Mouse (Mus musculus) neutrophil, adult 5-6 weeks (primary cell): ENCODE results near the gene Lrrc26. TPM values are rescaled to one million over a fixed set of nuclear protein-coding genes. Genes with fewer than 3 reads are reported as not detected.
A peak's percentile ranks its signal among the peaks of the same experiment; 100 is the strongest.

Experiments used
- ATAC-seq: fragments of 151-379, 151-347 bp; 2 replicates; pipeline ENCODE4 v1.8.0; 2017; ENCODE audit warnings: mild to moderate bottlenecking, moderate TSS enrichment; ENCODE audit not compliant: insufficient number of reproducible peaks, poor library complexity, low FRiP score, severe bottlenecking; ENCODE audit errors: extremely low read depth
- total RNA-seq: library from RNA; stranded (forward); fragments of 200-1000 nt; gene quantifications from 2 replicates; pipeline ENCODE4 v1.2.3, GENCODE M21; 2017

Lrrc26 gene
- total RNA-seq, 1 experiment from 2014 or later = not detected

- ATAC-seq = no peak
Observed at GRCm38 (mm10) chr2:25264851-25265250, 24.9 kb upstream of the Lrrc26 start.

- no peak for ATAC-seq
Observed at GRCm38 (mm10) chr2:25265897-25266656, 23.6 kb upstream of the Lrrc26 start.

- no peak for ATAC-seq
Observed at GRCm38 (mm10) chr2:25266720-25267119, 23.0 kb upstream of the Lrrc26 start.

GRCm38 (mm10) chr2:25267241-25267640 lies 22.5 kb upstream of the Lrrc26 start:
- ATAC-seq = no peak

- ATAC-seq = no peak
Observed at GRCm38 (mm10) chr2:25267746-25268309, 21.9 kb upstream of the Lrrc26 start.

- ATAC-seq = peak; percentile 91
Observed at GRCm38 (mm10) chr2:25271827-25272511, 17.7 kb upstream of the Lrrc26 start, which contains the start of the genes Ssna1 and Anapc2. Gene Ssna1, minus strand, starts transcription at chr2:25272438. Gene Anapc2, plus strand, starts transcription at chr2:25272478.

- no peak for ATAC-seq
Observed at GRCm38 (mm10) chr2:25272515-25272914, 17.2 kb upstream of the Lrrc26 start.

GRCm38 (mm10) chr2:25273010-25273409 lies 16.7 kb upstream of the Lrrc26 start:
- no peak for ATAC-seq

GRCm38 (mm10) chr2:25278928-25279882 lies 10.5 kb upstream of the Lrrc26 start:
- peak; percentile 75 for ATAC-seq

GRCm38 (mm10) chr2:25285551-25285950 lies 4.2 kb upstream of the Lrrc26 start:
- no peak for ATAC-seq

GRCm38 (mm10) chr2:25286314-25286713 lies 3.4 kb upstream of the Lrrc26 start:
- ATAC-seq = no peak

GRCm38 (mm10) chr2:25286837-25287636 lies 2.7 kb upstream of the Lrrc26 start:
- ATAC-seq = no peak

GRCm38 (mm10) chr2:25287927-25288649 lies 1.6 kb upstream of the Lrrc26 start, which contains the start of gene Tmem210:
Gene Tmem210, plus strand, starts transcription at chr2:25288145.
- ATAC-seq = no peak

GRCm38 (mm10) chr2:25288734-25289345 lies 875 bp upstream of the Lrrc26 start:
- no peak for ATAC-seq

GRCm38 (mm10) chr2:25290101-25290815 lies 543 bp downstream of the Lrrc26 start:
- ATAC-seq = no peak

GRCm38 (mm10) chr2:25290816-25291130 lies 1.1 kb downstream of the Lrrc26 start:
- no peak for ATAC-seq
